ENCODE assay signal across 8 mouse cellular contexts in genomic region chr4:33188164-33188563, GRCm38 (mm10). TPM values are rescaled to one million over a fixed set of nuclear protein-coding genes. Genes with fewer than 3 reads are reported as not detected.
DNase-seq lines count a peak whose midpoint lies in the region; ATAC-seq lines count a peak whose summit lies in the region.

No protein-coding gene starts in this region.

- ATAC-seq in lung, embryonic 16.5 days (ENCODE audit: low read depth): no peak

- intact Hi-C loops in left cerebral cortex, postnatal 14 days (cut with DNase I): loop anchor here (5.0 kb wide), 1 partner anchor 56 kb away; the partner anchor contains the start of gene Gabrr1

- H3K36me3 ChIP-seq in heart, embryonic 10.5 days: 0 out of 2 replicates have a peak, but pooled peaks cover 4% of the 10 kb centered on the region
- H3K36me3 ChIP-seq in lung, embryonic 16.5 days (ENCODE audit: control insufficient read depth, insufficient read depth, low read length): no peaks in the 10 kb centered on the region

- H3K27ac ChIP-seq in heart, embryonic 10.5 days: no peak overlapping the region
- H3K27ac ChIP-seq in lung, embryonic 16.5 days (ENCODE audit: low read length): no peak overlapping the region

- H3K4me1 ChIP-seq in heart, embryonic 10.5 days: 0 out of 2 replicates have a peak, but pooled peaks cover 3% of the 10 kb centered on the region
- H3K4me1 ChIP-seq in lung, embryonic 16.5 days (replicated peaks; ENCODE audit: control insufficient read depth, insufficient read depth, low read length): peaks cover 8% of the 10 kb centered on the region; the same call in 1 of the 2 replicates

- no peaks in the 10 kb centered on the region for H3K9me3 ChIP-seq in heart, embryonic 10.5 days
- no peaks in the 10 kb centered on the region for H3K9me3 ChIP-seq in lung, embryonic 16.5 days (ENCODE audit: control insufficient read depth, low read length)

- H3K9ac ChIP-seq in lung, embryonic 16.5 days (ENCODE audit: low read length): no peak overlapping the region

- 19% methylated on average over 9 of the region's 9 CpGs for WGBS in heart, embryonic 10.5 days
- 7% methylated on average over 9 of the region's 9 CpGs for WGBS in lung, embryonic 16.5 days

- H3K27me3 ChIP-seq in heart, embryonic 10.5 days (ENCODE audit: insufficient read depth, poor library complexity, severe bottlenecking): peaks cover 14% of the 10 kb centered on the region; the same call in 1 of the 2 replicates
- H3K27me3 ChIP-seq in lung, embryonic 16.5 days (ENCODE audit: control insufficient read depth, insufficient read depth, low read depth, low read length): no peaks in the 10 kb centered on the region

- H3K4me2 ChIP-seq in lung, embryonic 16.5 days (ENCODE audit: low read depth, low read length): peak overlapping the region; percentile 95

- peak; percentile 36 to 60 for DNase-seq in left cerebral cortex, postnatal 14 days (ENCODE audit: low spot score in 2 of 2)
- no peak for DNase-seq in left cerebral cortex, adult 8-10 months (ENCODE audit: low spot score in 2 of 2)
- peak; percentile 83 to 87 for DNase-seq in cerebellum, postnatal 10 days
- no peak for DNase-seq in heart, embryonic 10.5 days (ENCODE audit: low spot score)
- peak; percentile 39 to 50 for DNase-seq in kidney, adult 8-10 months
- DNase-seq in retina, embryonic 14.5 days (ENCODE audit: low spot score): peak; percentile 59
- DNase-seq in layer of hippocampus, postnatal 14 days (ENCODE audit: low spot score in 2 of 2): no peak

- peak overlapping the region; percentile 75 for H3K4me3 ChIP-seq in heart, embryonic 10.5 days
- peak overlapping the region; percentile 70 for H3K4me3 ChIP-seq in lung, embryonic 16.5 days (ENCODE audit: low read length)

RNA-seq across cellular contexts. Expression of gene Pm20d2, which starts 1.4 kb away (rescaled TPM):
- 1 to 10 TPM; 6.3 to 7.1 TPM for total RNA-seq in left cerebral cortex, postnatal 14 days (2021)
- 1 to 10 TPM; 5.9 to 7.3 (median 6.7) TPM for total RNA-seq in left cerebral cortex, adult 8-10 months (2022)
- 1.5 and 1.6 TPM in 2 replicates for polyA plus RNA-seq in heart, embryonic 10.5 days (2016; fragmentation: Nextera tagmentation; extraction: Ambion mirVana)
- polyA plus RNA-seq in lung, embryonic 16.5 days (2015; fragmentation: Nextera tagmentation; extraction: Ambion mirVana): 1.2 and 1.3 TPM in 2 replicates
- 10 to 100 TPM; 10.9 to 12.3 TPM for total RNA-seq in layer of hippocampus, postnatal 14 days (2021)

RNA-seq across cellular contexts. Expression of gene Srsf12, which starts 20.6 kb away (rescaled TPM):
- 10 to 100 TPM; 27.5 to 31.7 TPM for total RNA-seq in left cerebral cortex, postnatal 14 days (2021)
- 10 to 100 TPM; 22.2 to 27.9 (median 23.8) TPM for total RNA-seq in left cerebral cortex, adult 8-10 months (2022)
- 1.5 and 1.9 TPM in 2 replicates for polyA plus RNA-seq in heart, embryonic 10.5 days (2016; fragmentation: Nextera tagmentation; extraction: Ambion mirVana)
- polyA plus RNA-seq in lung, embryonic 16.5 days (2015; fragmentation: Nextera tagmentation; extraction: Ambion mirVana): 3.2 and 3.4 TPM in 2 replicates
- 10 to 100 TPM; 29.2 to 33.8 TPM for total RNA-seq in layer of hippocampus, postnatal 14 days (2021)

RNA-seq across cellular contexts. Expression of gene Gabrr1, which starts 55.8 kb away (rescaled TPM):
- not detected for total RNA-seq in left cerebral cortex, postnatal 14 days (2021)
- total RNA-seq in left cerebral cortex, adult 8-10 months (2022): under 1 TPM in 1 of 4 experiments, not detected in 3; 0.36 TPM
- polyA plus RNA-seq in heart, embryonic 10.5 days (2016; fragmentation: Nextera tagmentation; extraction: Ambion mirVana): 0.08 and 0.10 TPM in 2 replicates
- polyA plus RNA-seq in lung, embryonic 16.5 days (2015; fragmentation: Nextera tagmentation; extraction: Ambion mirVana): not detected in 2 replicates
- total RNA-seq in layer of hippocampus, postnatal 14 days (2021): under 1 TPM; 0.21 to 0.41 TPM

Comparison
In these comparisons a context has a peak if more than half of its experiments do, and no peak if none do; other contexts are left out.
1. DNase-seq: peak in left cerebral cortex, postnatal 14 days (2 of 2), cerebellum, postnatal 10 days (2 of 2), kidney, adult 8-10 months (2 of 2) and retina, embryonic 14.5 days (single experiment); none in left cerebral cortex, adult 8-10 months (0 of 2), heart, embryonic 10.5 days (single experiment) and layer of hippocampus, postnatal 14 days (0 of 2).